Mouse (Mus musculus) intestine, embryonic 16.5 days (tissue): ENCODE measurements around the gene E2f4. TPM values are rescaled to one million over a fixed set of nuclear protein-coding genes. Genes with fewer than 3 reads are reported as not detected.

ENCODE experiments used
- ATAC-seq: fragments of 200-750 bp; cut with Nextera tagmentation; 2 replicates; pipeline ENCODE4 v1.8.0; 2017; ENCODE audit warnings: moderate TSS enrichment, moderate library complexity
- H3K27ac ChIP-seq: fragments of 300-500 bp; sonication (generic); 2 replicates; pipeline ENCODE4 v1.5.1; 2014; ENCODE audit warnings: mild to moderate bottlenecking, low read length
- H3K27me3 ChIP-seq: fragments of 300-500 bp; sonication (generic); replicated peaks from 2 replicates; pipeline ENCODE4 v1.6.1; 2014; ENCODE audit warnings: low read length, control low read depth, mixed read lengths; ENCODE audit not compliant: control insufficient read depth, insufficient read depth
- H3K36me3 ChIP-seq: fragments of 300-500 bp; sonication (generic); 2 replicates; pipeline ENCODE4 v1.6.1; 2014; ENCODE audit warnings: low read length, control low read depth; ENCODE audit not compliant: control insufficient read depth, insufficient read depth
- H3K4me1 ChIP-seq: fragments of 300-500 bp; sonication (generic); 2 replicates; pipeline ENCODE4 v1.6.1; 2014; ENCODE audit warnings: low read length, control low read depth, mixed read lengths; ENCODE audit not compliant: control insufficient read depth, insufficient read depth
- H3K4me2 ChIP-seq: fragments of 300-500 bp; sonication (generic); 2 replicates; pipeline ENCODE4 v1.6.1; 2014; ENCODE audit warnings: low read depth, low read length, control low read depth
- H3K4me3 ChIP-seq: fragments of 300-500 bp; sonication (generic); 2 replicates; pipeline ENCODE4 v1.5.1; 2014; ENCODE audit warnings: mild to moderate bottlenecking, low read length
- H3K9ac ChIP-seq: fragments of 300-500 bp; sonication (generic); 2 replicates; pipeline ENCODE4 v1.6.1; 2014; ENCODE audit warnings: low read depth, low read length
- H3K9me3 ChIP-seq: fragments of 300-500 bp; sonication (generic); 2 replicates; pipeline ENCODE4 v1.6.1; 2016; ENCODE audit warnings: low read length, control low read depth; ENCODE audit not compliant: control insufficient read depth
- WGBS: fragments of 180-500 bp; shearing (Covaris S2); extraction: QIAGEN DNeasy Blood & Tissue Kit; methylation state at CpG from one replicate; pipeline ENCODE4 v1.1.7; 2014; 5-methylcytosine and 5-hydroxymethylcytosine counted together
- polyA plus RNA-seq: library from polyadenylated mRNA; unstranded; fragments of >200 nt; fragmentation: Nextera tagmentation; extraction: Ambion mirVana; gene quantifications from 2 replicates; pipeline ENCODE4 v1.2.1, GENCODE M21; 2015

E2f4 gene
- polyA plus RNA-seq, 1 experiment from 2014 or later = 89.2 TPM

GRCm38 (mm10) chr8:105266775-105267174 is 30.7 kb upstream of the E2f4 start:
- peaks cover 52% of the 10 kb centered on the region for H3K27me3 ChIP-seq
- WGBS = 41% methylated on average over 13 of the region's 13 CpGs

GRCm38 (mm10) chr8:105268342-105269074 is 29.0 kb upstream of the E2f4 start:
- 5% methylated on average over 65 of the region's 65 CpGs for WGBS
- H3K27me3 ChIP-seq = peaks cover 63% of the 10 kb centered on the region
- no peak overlapping the region for H3K27ac ChIP-seq
- peak overlapping the region; percentile 55 for H3K4me3 ChIP-seq
- peak overlapping the region; percentile 64 for H3K9ac ChIP-seq
- H3K36me3 ChIP-seq = no peaks in the 10 kb centered on the region
- ATAC-seq = peak; percentile 18
- peak overlapping the region; percentile 81 for H3K4me2 ChIP-seq
- H3K9me3 ChIP-seq = no peaks in the 10 kb centered on the region
- H3K4me1 ChIP-seq = peaks cover 39% of the 10 kb centered on the region

More at GRCm38 (mm10) chr8:105266775-105267174, 30.7 kb upstream of the E2f4 start:
- Histone ChIP-seq H3K4me2 (no peak overlapping the region), H3K36me3 (no peaks in the 10 kb centered on the region; the same call in 1 of the 2 replicates), H3K27ac (no peak overlapping the region), H3K9me3 (no peaks in the 10 kb centered on the region), H3K4me1 (peaks cover 42% of the 10 kb centered on the region), H3K4me3 (no peak overlapping the region), H3K9ac (no peak overlapping the region)
- ATAC-seq = no peak

GRCm38 (mm10) chr8:105269075-105269458 is 28.4 kb upstream of the E2f4 start:
- Histone ChIP-seq H3K4me2 (peak overlapping the region; percentile 81), H3K9me3 (no peaks in the 10 kb centered on the region), H3K4me3 (peak overlapping the region; percentile 55), H3K4me1 (peaks cover 34% of the 10 kb centered on the region), H3K36me3 (no peaks in the 10 kb centered on the region), H3K27ac (no peak overlapping the region), H3K9ac (peak overlapping the region; percentile 64), H3K27me3 (peaks cover 64% of the 10 kb centered on the region)
- 0 out of 2 replicates have a peak, but pooled peaks have one; percentile 3 for ATAC-seq
- WGBS = 7% methylated on average over 10 of the region's 10 CpGs

GRCm38 (mm10) chr8:105269461-105269947 is 28.0 kb upstream of the E2f4 start, which contains the start of gene Hsf4:
Gene Hsf4, plus strand, starts transcription at chr8:105269801.
- Histone ChIP-seq H3K36me3 (no peaks in the 10 kb centered on the region), H3K27ac (no peak within 1 kb of the TSS), H3K27me3 (peaks cover 68% of the 10 kb centered on the region), H3K4me1 (peaks cover 33% of the 10 kb centered on the region), H3K4me3 (peak within 1 kb of the TSS; percentile 55), H3K9ac (peak within 1 kb of the TSS; percentile 64), H3K9me3 (no peaks in the 10 kb centered on the region), H3K4me2 (peak within 1 kb of the TSS; percentile 81)
- ATAC-seq = peak; percentile 60
- under 1% methylated on average over 42 of the region's 42 CpGs for WGBS

GRCm38 (mm10) chr8:105270101-105270915 is 27.2 kb upstream of the E2f4 start:
- H3K4me2 ChIP-seq = peak overlapping the region; percentile 81
- H3K27ac ChIP-seq = no peak overlapping the region
- peaks cover 73% of the 10 kb centered on the region for H3K27me3 ChIP-seq
- no peak for ATAC-seq
- H3K4me1 ChIP-seq = peaks cover 29% of the 10 kb centered on the region
- H3K36me3 ChIP-seq = no peaks in the 10 kb centered on the region
- peak overlapping the region; percentile 55 for H3K4me3 ChIP-seq
- peak overlapping the region; percentile 64 for H3K9ac ChIP-seq
- WGBS = 6% methylated on average over 39 of the region's 39 CpGs
- H3K9me3 ChIP-seq = no peaks in the 10 kb centered on the region

- Histone ChIP-seq H3K9ac (no peak overlapping the region), H3K4me1 (peaks cover 32% of the 10 kb centered on the region), H3K27ac (no peak overlapping the region), H3K4me2 (no peak overlapping the region), H3K27me3 (peaks cover 77% of the 10 kb centered on the region), H3K9me3 (no peaks in the 10 kb centered on the region), H3K4me3 (no peak overlapping the region), H3K36me3 (no peaks in the 10 kb centered on the region)
- no peak for ATAC-seq
- WGBS = 4% methylated on average over 11 of the region's 11 CpGs
These were observed 26.6 kb upstream of the E2f4 start for GRCm38 (mm10) chr8:105270916-105271186.

- 11% methylated on average over 11 of the region's 11 CpGs for WGBS
- Histone ChIP-seq H3K4me2 (peak overlapping the region; percentile 81), H3K27me3 (peaks cover 76% of the 10 kb centered on the region), H3K36me3 (no peaks in the 10 kb centered on the region), H3K9me3 (no peaks in the 10 kb centered on the region), H3K27ac (no peak overlapping the region), H3K9ac (0 out of 2 replicates have a peak overlapping the region, but pooled peaks have one; percentile 54), H3K4me3 (no peak overlapping the region; the same call in 1 of the 2 replicates), H3K4me1 (peaks cover 26% of the 10 kb centered on the region)
- ATAC-seq = no peak
These were observed 22.1 kb upstream of the E2f4 start for GRCm38 (mm10) chr8:105275387-105275786.

- Histone ChIP-seq H3K4me3 (peak within 1 kb of the TSS; percentile 48), H3K4me2 (peak within 1 kb of the TSS; percentile 81), H3K4me1 (peaks cover 21% of the 10 kb centered on the region), H3K27ac (no peak within 1 kb of the TSS), H3K9ac (peak within 1 kb of the TSS; percentile 54), H3K36me3 (no peaks in the 10 kb centered on the region), H3K9me3 (no peaks in the 10 kb centered on the region), H3K27me3 (peaks cover 74% of the 10 kb centered on the region)
- ATAC-seq = no peak
- 6% methylated on average over 10 of the region's 10 CpGs for WGBS
These were observed 21.6 kb upstream of the E2f4 start, which contains the start of gene Nol3 for GRCm38 (mm10) chr8:105275840-105276239. Gene Nol3, plus strand, starts transcription at chr8:105276140.
